Mouse (Mus musculus): Measurements from ENCODE around the gene Klhl9. TPM values are rescaled to one million over a fixed set of nuclear protein-coding genes. Genes with fewer than 3 reads are reported as not detected.

Klhl9 gene
- total and polyA plus RNA-seq, 3 experiments, result 16.6 to 69.5 (median 33.9) TPM

GRCm38 (mm10) chr4:88738480-88738879, 16.2 kb upstream of the Klhl9 start:
- no peak overlapping the region for H3K4me3 ChIP-seq (ENCODE audit: control insufficient read depth in 1 of 2, insufficient read depth in 1 of 2, low read depth in 2 of 2, low read length in 2 of 2)
- no peaks in the 10 kb centered on the region for H3K79me2 ChIP-seq (ENCODE audit: control insufficient read depth, insufficient read depth, low read length, poor library complexity)
- H3K36me3 ChIP-seq (ENCODE audit: control insufficient read depth in 1 of 2, insufficient read depth in 2 of 2, low read length in 2 of 2), result no peaks in the 10 kb centered on the region
- H3K27me3 ChIP-seq (ENCODE audit: control insufficient read depth in 1 of 2, insufficient read depth in 2 of 2, low read length in 2 of 2), result peaks cover 8 to 9% of the 10 kb centered on the region in 2 experiments
- no peak overlapping the region for H3K9ac ChIP-seq (ENCODE audit: control insufficient read depth, low read depth, low read length, poor library complexity, severe bottlenecking)
- no peaks in the 10 kb centered on the region for H3K4me1 ChIP-seq (ENCODE audit: control insufficient read depth in 1 of 2, insufficient read depth in 2 of 2, low read length in 2 of 2)
- H3K27ac ChIP-seq (ENCODE audit: control insufficient read depth, low read depth, low read length), result no peak overlapping the region
- DNase-seq (ENCODE audit: low read depth, low spot score), result peak; percentile 77
- H3K9me3 ChIP-seq (replicated peaks; ENCODE audit: insufficient read depth, low read length), result no peaks in the 10 kb centered on the region
- TF ChIP-seq USF2 (IDR thresholded peaks at IDR 0.05; ENCODE audit: borderline replicate concordance in 1 of 2, insufficient read depth in 1 of 2, low read depth in 1 of 2, low read length in 2 of 2) (no peak), ZC3H11A (IDR thresholded peaks at IDR 0.05; ENCODE audit: low read depth, low read length) (peak; percentile 74), GATA1 (IDR thresholded peaks at IDR 0.05; ENCODE audit: low read depth, low read length) (no peak), TCF12 (IDR thresholded peaks at IDR 0.05; ENCODE audit: low read depth, low read length) (no peak), MAZ (IDR thresholded peaks at IDR 0.05; ENCODE audit: low read depth, low read length) (no peak), E2F4 (IDR thresholded peaks at IDR 0.05; ENCODE audit: borderline replicate concordance, low read depth, low read length) (no peak), NRF1 (IDR thresholded peaks at IDR 0.05; ENCODE audit: insufficient read depth, low read depth, low read length, poor library complexity, severe bottlenecking) (no peak), ZMIZ1 (IDR thresholded peaks at IDR 0.05; ENCODE audit: low read depth, low read length) (no peak), MXI1 (IDR thresholded peaks at IDR 0.05; ENCODE audit: low read depth, low read length) (no peak), EP300 (IDR thresholded peaks at IDR 0.05; ENCODE audit: low read depth in 1 of 2, low read length in 2 of 2) (no peak), KAT2A (conservative IDR thresholded peaks at IDR 0.05; ENCODE audit: low read depth, low read length) (no peak), ZNF384 (IDR thresholded peaks at IDR 0.05; ENCODE audit: low read depth, low read length) (no peak), MYC (IDR thresholded peaks at IDR 0.05; ENCODE audit: low read depth, low read length) (no peak), ELF1 (IDR thresholded peaks at IDR 0.05; ENCODE audit: low read depth, low read length) (no peak), SMC3 (IDR thresholded peaks at IDR 0.05; ENCODE audit: low read depth, low read length) (peak; percentile 82), JUND (IDR thresholded peaks at IDR 0.05; ENCODE audit: low read depth, low read length) (no peak), MAX (IDR thresholded peaks at IDR 0.05; ENCODE audit: low read length) (no peak), CHD2 (IDR thresholded peaks at IDR 0.05; ENCODE audit: low read length) (no peak), RCOR1 (IDR thresholded peaks at IDR 0.05; ENCODE audit: low read depth, low read length) (0 out of 2 replicates have a peak, but pooled peaks have one; percentile 37), ETS1 (IDR thresholded peaks at IDR 0.05; ENCODE audit: low read depth, low read length) (no peak), RAD21 (IDR thresholded peaks at IDR 0.05; ENCODE audit: low read depth, low read length) (peak; percentile 82), CTCF (IDR thresholded peaks at IDR 0.05 in 2 of 3, conservative IDR thresholded peaks at IDR 0.05 in 1 of 3; ENCODE audit: control insufficient read depth in 1 of 3, insufficient read depth in 1 of 3, low read depth in 2 of 3, low read length in 3 of 3, poor library complexity in 1 of 3, severe bottlenecking in 1 of 3) (peak; percentile 90 to 96 (median 91)), MYB (IDR thresholded peaks at IDR 0.05; ENCODE audit: low read depth, low read length) (no peak)

Data from MEL (cell line).